Mouse (Mus musculus): ENCODE data around the gene Hpn. TPM values are rescaled to one million over a fixed set of nuclear protein-coding genes. Genes with fewer than 3 reads are reported as not detected.

Gene Hpn
- polyA plus RNA-seq (2014; fragmentation: Nextera tagmentation; extraction: Ambion mirVana) = 2.7 and 3.3 TPM in 2 replicates

DNA sequence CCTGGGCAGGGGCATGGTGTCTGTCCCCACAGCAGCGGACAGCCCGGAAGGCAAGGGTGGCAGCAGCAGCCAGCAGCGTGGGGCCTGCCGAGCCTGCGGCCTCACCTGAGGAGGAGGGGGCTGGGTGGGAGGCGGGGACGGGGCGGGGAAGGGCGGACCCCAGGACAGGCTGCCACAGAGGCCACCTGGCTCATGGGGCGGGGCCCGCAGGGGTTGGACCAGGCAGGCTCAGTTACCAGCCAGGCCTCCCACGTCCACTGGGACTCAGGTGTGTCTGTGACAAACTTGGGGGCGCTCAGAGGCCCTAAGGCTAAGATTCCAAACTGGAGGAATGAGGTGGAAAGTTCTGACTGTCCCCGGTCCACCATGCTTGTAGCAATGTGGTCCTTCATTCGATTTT, at the start of gene Hpn:
Hpn (minus strand) TSS at position 109 of the 400 bp plus-strand sequence.
- H3K9me3 ChIP-seq (replicated peaks; ENCODE audit: control insufficient read depth, low read length) = no peaks in the 10 kb centered on the region
- 0 out of 2 replicates have a peak, but pooled peaks have one; percentile 6 for ATAC-seq (replicated peaks; ENCODE audit: insufficient number of reproducible peaks, low FRiP score, low TSS enrichment)
- 13% methylated on average over 13 of the region's 15 CpGs for WGBS (ENCODE audit: insufficient replicate concordance)
- no peaks in the 10 kb centered on the region; the same call in 1 of the 2 replicates for H3K27me3 ChIP-seq (ENCODE audit: control insufficient read depth, insufficient read depth, low read length)
- H3K4me3 ChIP-seq (ENCODE audit: low read depth, low read length) = no peak within 1 kb of the TSS
- peak within 1 kb of the TSS; percentile 56; the same call in 1 of the 2 replicates for H3K9ac ChIP-seq (ENCODE audit: low read depth, low read length)
- peaks cover 27% of the 10 kb centered on the region for H3K4me1 ChIP-seq (ENCODE audit: control insufficient read depth, insufficient read depth, low read length)
- H3K27ac ChIP-seq (ENCODE audit: low read depth, low read length) = peak within 1 kb of the TSS; percentile 78
- H3K36me3 ChIP-seq (ENCODE audit: control insufficient read depth, insufficient read depth, low read length) = no peaks in the 10 kb centered on the region
- peak within 1 kb of the TSS; percentile 45 for H3K4me2 ChIP-seq

DNA sequence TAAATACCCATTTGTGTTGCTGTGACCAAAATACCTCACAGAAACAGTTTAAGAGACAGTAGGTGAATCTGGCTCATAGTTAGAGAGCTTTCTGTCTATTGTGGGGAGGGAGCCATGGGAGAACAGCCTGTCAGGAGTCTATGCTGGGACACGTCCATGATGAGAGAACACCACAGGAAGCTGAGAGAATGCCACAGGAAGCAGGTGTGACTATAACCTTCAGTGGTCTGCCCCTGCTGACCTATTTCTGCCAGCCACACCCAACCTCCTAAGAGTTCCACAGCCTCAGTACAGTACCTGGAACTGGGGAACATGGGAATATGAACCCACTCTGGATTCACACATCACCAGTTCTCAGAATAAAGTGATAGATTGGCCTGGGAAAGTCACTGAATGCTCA, 49.7 kb upstream of the Hpn start:
- H3K27ac ChIP-seq (ENCODE audit: low read depth, low read length) = no peak overlapping the region
- no peaks in the 10 kb centered on the region for H3K36me3 ChIP-seq (ENCODE audit: control insufficient read depth, insufficient read depth, low read length)
- H3K9me3 ChIP-seq (replicated peaks; ENCODE audit: control insufficient read depth, low read length) = no peaks in the 10 kb centered on the region
- no peak overlapping the region for H3K4me2 ChIP-seq
- H3K27me3 ChIP-seq (ENCODE audit: control insufficient read depth, insufficient read depth, low read length) = no peaks in the 10 kb centered on the region
- whole genome bisulfite sequencing (ENCODE audit: insufficient replicate concordance) = 52% methylated on average over 1 of the region's 1 CpGs
- ATAC-seq (replicated peaks; ENCODE audit: insufficient number of reproducible peaks, low FRiP score, low TSS enrichment) = no peak
- H3K9ac ChIP-seq (ENCODE audit: low read depth, low read length) = no peak overlapping the region
- H3K4me1 ChIP-seq (ENCODE audit: control insufficient read depth, insufficient read depth, low read length) = no peaks in the 10 kb centered on the region; the same call in 1 of the 2 replicates
- no peak overlapping the region for H3K4me3 ChIP-seq (ENCODE audit: low read depth, low read length)

DNA sequence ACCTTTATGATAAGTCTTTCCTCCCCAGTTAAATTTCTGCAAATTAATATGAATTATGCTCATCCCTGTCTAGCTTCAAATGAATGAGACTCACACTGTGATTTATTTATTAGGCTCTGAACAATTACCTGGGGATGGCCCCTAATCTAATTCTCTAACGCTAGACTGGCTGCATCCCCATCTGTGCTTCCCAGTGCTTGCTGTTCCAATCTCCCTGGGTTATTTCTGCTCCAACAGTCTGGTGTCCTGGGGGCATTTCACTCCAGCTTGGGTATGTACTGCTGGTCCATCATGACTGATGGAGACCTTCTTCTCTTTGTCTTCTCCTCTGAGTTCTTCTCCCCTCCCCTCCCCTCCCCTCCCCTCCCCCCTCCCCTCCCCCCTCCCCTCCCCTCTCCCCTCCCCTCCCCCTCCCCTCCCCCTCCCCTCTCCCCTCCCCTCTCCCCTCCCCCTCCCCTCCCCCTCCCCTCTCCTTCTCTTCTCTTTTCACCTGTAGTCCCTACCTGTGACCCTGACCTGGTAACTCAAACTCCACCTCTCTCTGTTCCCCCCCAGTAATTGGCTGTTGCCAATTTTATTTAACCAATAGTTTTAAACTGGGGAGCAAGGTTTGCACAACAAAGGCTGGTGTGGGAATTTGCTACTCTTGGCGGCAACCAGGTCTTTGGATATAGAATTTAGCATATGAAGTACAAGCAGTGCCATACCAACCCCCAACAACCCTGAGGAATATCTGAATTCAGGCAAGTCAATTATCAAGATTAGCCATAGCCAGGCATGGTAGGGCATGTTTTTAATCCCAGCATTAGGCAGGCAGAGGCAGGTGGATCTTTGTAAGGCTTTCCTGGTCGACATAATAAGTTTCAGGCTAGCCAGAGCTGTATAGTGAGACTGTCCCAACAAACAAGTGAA, 48.8 kb upstream of the Hpn start:
- Histone ChIP-seq H3K36me3 (ENCODE audit: control insufficient read depth, insufficient read depth, low read length) (no peaks in the 10 kb centered on the region), H3K27me3 (ENCODE audit: control insufficient read depth, insufficient read depth, low read length) (no peaks in the 10 kb centered on the region), H3K9me3 (replicated peaks; ENCODE audit: control insufficient read depth, low read length) (0 out of 2 replicates have a peak, but pooled peaks cover 3% of the 10 kb centered on the region), H3K4me3 (ENCODE audit: low read depth, low read length) (no peak overlapping the region), H3K4me2 (no peak overlapping the region), H3K4me1 (ENCODE audit: control insufficient read depth, insufficient read depth, low read length) (no peaks in the 10 kb centered on the region; the same call in 1 of the 2 replicates), H3K27ac (ENCODE audit: low read depth, low read length) (no peak overlapping the region), H3K9ac (ENCODE audit: low read depth, low read length) (no peak overlapping the region)
- 55% methylated on average over 3 of the region's 3 CpGs for WGBS (ENCODE audit: insufficient replicate concordance)
- ATAC-seq (replicated peaks; ENCODE audit: insufficient number of reproducible peaks, low FRiP score, low TSS enrichment) = no peak

DNA sequence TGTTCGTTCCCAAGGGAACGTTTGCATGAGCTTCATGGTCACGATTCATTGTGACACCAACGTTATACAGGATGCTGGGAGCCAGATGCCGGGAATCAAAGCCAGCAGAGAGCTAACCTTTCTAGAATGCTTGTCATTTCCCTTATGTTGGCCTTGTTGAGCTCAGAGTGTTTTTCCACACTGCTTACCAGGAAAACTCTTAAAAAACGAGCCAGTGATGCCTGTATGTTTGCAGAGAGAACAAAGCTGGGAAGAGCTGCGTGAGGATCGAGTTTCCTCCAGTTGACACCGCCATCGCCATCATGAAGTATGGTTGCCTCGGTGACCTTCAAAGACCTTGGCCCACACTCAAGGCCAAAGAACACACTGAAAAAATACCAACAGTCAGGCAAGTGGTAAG, 47.2 kb upstream of the Hpn start:
- Histone ChIP-seq H3K36me3 (ENCODE audit: control insufficient read depth, insufficient read depth, low read length) (no peaks in the 10 kb centered on the region), H3K4me2 (no peak overlapping the region), H3K9me3 (replicated peaks; ENCODE audit: control insufficient read depth, low read length) (0 out of 2 replicates have a peak, but pooled peaks cover 3% of the 10 kb centered on the region), H3K27me3 (ENCODE audit: control insufficient read depth, insufficient read depth, low read length) (no peaks in the 10 kb centered on the region), H3K27ac (ENCODE audit: low read depth, low read length) (no peak overlapping the region), H3K4me1 (ENCODE audit: control insufficient read depth, insufficient read depth, low read length) (no peaks in the 10 kb centered on the region; the same call in 1 of the 2 replicates), H3K9ac (ENCODE audit: low read depth, low read length) (no peak overlapping the region), H3K4me3 (ENCODE audit: low read depth, low read length) (no peak overlapping the region)
- ATAC-seq (replicated peaks; ENCODE audit: insufficient number of reproducible peaks, low FRiP score, low TSS enrichment) = no peak
- 73% methylated on average over 11 of the region's 11 CpGs for WGBS (ENCODE audit: insufficient replicate concordance)

DNA sequence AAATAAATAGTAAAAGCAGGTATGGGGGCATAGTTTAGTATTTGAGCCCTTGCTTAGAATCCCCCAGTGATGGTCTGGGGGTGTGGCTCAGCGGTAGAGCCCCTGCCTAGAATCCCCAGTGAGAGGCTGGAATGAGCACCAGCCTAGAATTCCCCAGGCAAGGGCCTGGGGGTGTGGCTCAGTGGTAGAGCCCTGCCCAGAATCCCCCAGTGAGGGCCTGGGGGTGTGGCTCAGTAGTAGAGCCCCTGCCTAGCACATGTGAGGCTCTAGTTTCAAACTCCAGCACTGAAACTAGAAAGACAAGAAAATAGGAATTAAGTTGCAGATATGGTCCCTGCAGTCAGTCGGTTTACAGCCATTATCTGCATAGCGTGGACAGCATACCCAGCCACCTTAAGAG, 46.7 kb upstream of the Hpn start:
- no peak overlapping the region for H3K9ac ChIP-seq (ENCODE audit: low read depth, low read length)
- H3K27me3 ChIP-seq (ENCODE audit: control insufficient read depth, insufficient read depth, low read length) = no peaks in the 10 kb centered on the region
- no peak overlapping the region for H3K27ac ChIP-seq (ENCODE audit: low read depth, low read length)
- WGBS (ENCODE audit: insufficient replicate concordance) = 44% methylated on average over 3 of the region's 3 CpGs
- no peak for ATAC-seq (replicated peaks; ENCODE audit: insufficient number of reproducible peaks, low FRiP score, low TSS enrichment)
- H3K4me3 ChIP-seq (ENCODE audit: low read depth, low read length) = no peak overlapping the region
- H3K4me1 ChIP-seq (ENCODE audit: control insufficient read depth, insufficient read depth, low read length) = no peaks in the 10 kb centered on the region; the same call in 1 of the 2 replicates
- no peak overlapping the region for H3K4me2 ChIP-seq
- H3K36me3 ChIP-seq (ENCODE audit: control insufficient read depth, insufficient read depth, low read length) = no peaks in the 10 kb centered on the region
- H3K9me3 ChIP-seq (replicated peaks; ENCODE audit: control insufficient read depth, low read length) = 0 out of 2 replicates have a peak, but pooled peaks cover 3% of the 10 kb centered on the region

DNA sequence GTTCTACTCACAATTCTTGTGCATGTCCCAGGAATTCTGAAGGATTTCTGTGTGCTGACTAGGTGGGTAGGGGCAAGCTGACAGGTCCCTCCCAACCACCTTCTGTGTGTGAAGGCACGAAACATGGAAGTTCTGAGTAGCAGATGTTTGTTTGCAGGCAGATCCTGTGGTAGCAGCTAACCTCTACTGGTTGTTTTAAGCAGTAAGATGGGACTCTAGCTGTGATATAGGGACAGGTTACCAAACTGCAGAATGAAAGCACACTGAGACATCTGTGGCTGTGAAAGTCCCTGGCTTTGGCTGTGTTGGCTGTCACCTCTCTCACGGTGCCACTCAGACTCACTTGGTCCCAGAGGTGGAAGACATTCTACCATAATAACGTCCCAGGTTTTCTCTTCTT, 46.2 kb upstream of the Hpn start:
- no peak for ATAC-seq (replicated peaks; ENCODE audit: insufficient number of reproducible peaks, low FRiP score, low TSS enrichment)
- Histone ChIP-seq H3K4me3 (ENCODE audit: low read depth, low read length) (no peak overlapping the region), H3K9me3 (replicated peaks; ENCODE audit: control insufficient read depth, low read length) (0 out of 2 replicates have a peak, but pooled peaks cover 3% of the 10 kb centered on the region), H3K4me1 (ENCODE audit: control insufficient read depth, insufficient read depth, low read length) (no peaks in the 10 kb centered on the region; the same call in 1 of the 2 replicates), H3K27me3 (ENCODE audit: control insufficient read depth, insufficient read depth, low read length) (no peaks in the 10 kb centered on the region), H3K4me2 (no peak overlapping the region), H3K27ac (ENCODE audit: low read depth, low read length) (no peak overlapping the region), H3K36me3 (ENCODE audit: control insufficient read depth, insufficient read depth, low read length) (no peaks in the 10 kb centered on the region), H3K9ac (ENCODE audit: low read depth, low read length) (no peak overlapping the region)
- 65% methylated on average over 3 of the region's 3 CpGs for WGBS (ENCODE audit: insufficient replicate concordance)

DNA sequence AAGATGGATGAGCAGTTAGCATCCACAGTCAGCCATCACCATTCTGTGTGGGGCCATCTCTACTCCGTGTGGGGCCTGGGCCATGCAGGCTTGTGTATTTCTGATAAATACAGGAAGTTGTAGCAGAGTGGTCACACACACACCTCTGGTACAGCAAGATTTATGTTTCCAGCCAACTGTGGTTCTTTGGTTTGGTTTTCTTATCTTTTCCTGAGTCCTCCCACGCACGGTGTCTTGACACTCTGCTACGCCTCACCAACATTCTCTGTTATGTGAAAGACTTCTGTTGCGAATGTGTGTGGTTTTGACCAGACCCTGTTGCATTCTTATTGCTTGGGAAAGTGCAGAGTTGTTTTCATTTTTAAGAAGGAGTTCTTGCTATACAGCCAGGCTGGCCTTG, 45.7 kb upstream of the Hpn start:
- Histone ChIP-seq H3K27me3 (ENCODE audit: control insufficient read depth, insufficient read depth, low read length) (no peaks in the 10 kb centered on the region), H3K4me2 (no peak overlapping the region), H3K4me3 (ENCODE audit: low read depth, low read length) (no peak overlapping the region), H3K36me3 (ENCODE audit: control insufficient read depth, insufficient read depth, low read length) (no peaks in the 10 kb centered on the region), H3K4me1 (ENCODE audit: control insufficient read depth, insufficient read depth, low read length) (no peaks in the 10 kb centered on the region; the same call in 1 of the 2 replicates), H3K9me3 (replicated peaks; ENCODE audit: control insufficient read depth, low read length) (0 out of 2 replicates have a peak, but pooled peaks cover 3% of the 10 kb centered on the region), H3K27ac (ENCODE audit: low read depth, low read length) (no peak overlapping the region), H3K9ac (ENCODE audit: low read depth, low read length) (no peak overlapping the region)
- no peak for ATAC-seq (replicated peaks; ENCODE audit: insufficient number of reproducible peaks, low FRiP score, low TSS enrichment)
- 53% methylated on average over 5 of the region's 5 CpGs for WGBS (ENCODE audit: insufficient replicate concordance)

DNA sequence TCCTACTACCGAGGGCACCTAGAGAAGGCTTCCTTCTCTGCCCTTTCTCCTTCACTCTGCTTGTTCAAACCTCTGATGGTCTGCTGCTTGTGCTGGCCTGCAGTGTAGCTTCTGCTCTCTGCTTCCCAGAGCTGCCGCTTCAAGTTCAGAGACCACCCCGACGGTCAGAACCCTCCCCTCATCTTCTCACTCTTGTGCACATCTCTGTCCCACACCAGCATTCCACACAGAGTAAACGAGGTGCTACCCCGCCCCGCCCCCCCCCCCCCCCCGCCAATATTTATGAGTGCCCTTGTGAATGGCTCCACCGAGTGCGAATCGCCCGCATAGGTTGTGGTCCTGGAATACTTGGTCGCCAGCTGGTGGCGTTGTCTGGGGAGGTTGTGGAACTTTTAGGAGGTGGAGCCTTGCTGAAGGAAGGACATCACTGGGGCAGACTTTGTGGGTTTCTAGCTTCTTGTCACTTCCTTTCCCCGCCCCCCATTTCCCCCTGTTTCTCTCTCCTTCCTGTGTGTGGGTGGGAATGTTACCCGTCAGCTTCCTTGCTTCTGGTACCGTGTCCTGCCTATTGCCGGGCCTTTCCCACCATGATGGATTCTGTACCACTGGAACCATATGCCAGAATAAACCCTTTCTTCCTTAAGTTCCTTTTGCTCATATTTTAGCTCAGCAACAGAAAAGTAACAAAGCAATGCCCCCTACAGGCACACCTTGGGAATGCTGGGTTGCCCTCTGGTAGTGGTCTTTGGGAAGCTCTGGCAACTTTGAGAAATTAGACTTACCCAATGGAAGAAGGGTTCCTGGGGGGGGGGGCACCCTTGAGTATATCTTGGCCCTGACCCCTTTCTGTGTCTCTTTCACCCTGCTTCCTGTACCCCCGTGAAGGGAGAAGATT, 41.2 kb upstream of the Hpn start:
- H3K4me1 ChIP-seq (ENCODE audit: control insufficient read depth, insufficient read depth, low read length) = peaks cover 9% of the 10 kb centered on the region
- H3K4me2 ChIP-seq = 0 out of 2 replicates have a peak overlapping the region, but pooled peaks have one; percentile 23
- no peaks in the 10 kb centered on the region for H3K27me3 ChIP-seq (ENCODE audit: control insufficient read depth, insufficient read depth, low read length)
- WGBS (ENCODE audit: insufficient replicate concordance) = 37% methylated on average over 18 of the region's 19 CpGs
- H3K36me3 ChIP-seq (ENCODE audit: control insufficient read depth, insufficient read depth, low read length) = no peaks in the 10 kb centered on the region
- no peak for ATAC-seq (replicated peaks; ENCODE audit: insufficient number of reproducible peaks, low FRiP score, low TSS enrichment)
- H3K4me3 ChIP-seq (ENCODE audit: low read depth, low read length) = no peak overlapping the region
- H3K9me3 ChIP-seq (replicated peaks; ENCODE audit: control insufficient read depth, low read length) = 0 out of 2 replicates have a peak, but pooled peaks cover 3% of the 10 kb centered on the region
- H3K27ac ChIP-seq (ENCODE audit: low read depth, low read length) = peak overlapping the region; percentile 72; the same call in 1 of the 2 replicates
- no peak overlapping the region for H3K9ac ChIP-seq (ENCODE audit: low read depth, low read length)
